Mouse (Mus musculus) forebrain, embryonic 12.5 days (tissue): Measurements from ENCODE around the gene Parp12. TPM values are rescaled to one million over a fixed set of nuclear protein-coding genes. Genes with fewer than 3 reads are reported as not detected.
A peak's percentile ranks its signal among the peaks of the same experiment; 100 is the strongest.

Experiments used
- ATAC-seq: fragments of 200-750 bp; cut with Nextera tagmentation; 2 replicates; pipeline ENCODE4 v1.8.0; 2017; ENCODE audit warnings: moderate TSS enrichment; ENCODE audit not compliant: low FRiP score
- H3K27ac ChIP-seq: fragments of 300-500 bp; sonication (generic); 2 replicates; pipeline ENCODE4 v1.5.1; 2016; ENCODE audit warnings: mild to moderate bottlenecking
- H3K27me3 ChIP-seq: fragments of 300-500 bp; sonication (generic); 2 replicates; pipeline ENCODE4 v1.6.1; 2016; ENCODE audit warnings: mild to moderate bottlenecking
- H3K36me3 ChIP-seq: fragments of 300-500 bp; sonication (generic); replicated peaks from 2 replicates; pipeline ENCODE4 v1.6.1; 2016; ENCODE audit warnings: mild to moderate bottlenecking
- H3K4me1 ChIP-seq: fragments of 300-500 bp; sonication (generic); 2 replicates; pipeline ENCODE4 v1.6.1; 2016
- H3K4me2 ChIP-seq: fragments of 300-500 bp; sonication (generic); 2 replicates; pipeline ENCODE4 v1.6.1; 2016; ENCODE audit warnings: mild to moderate bottlenecking, moderate library complexity
- H3K4me3 ChIP-seq: fragments of 300-500 bp; sonication (generic); replicated peaks from 2 replicates; pipeline ENCODE4 v1.5.1; 2016; ENCODE audit warnings: mild to moderate bottlenecking
- H3K9ac ChIP-seq: fragments of 300-500 bp; sonication (generic); 2 replicates; pipeline ENCODE4 v1.6.1; 2016; ENCODE audit warnings: mild to moderate bottlenecking
- H3K9me3 ChIP-seq: fragments of 300-500 bp; sonication (generic); 2 replicates; pipeline ENCODE4 v1.6.1; 2016
- WGBS: fragments of 180-500 bp; shearing (Covaris S2); methylation state at CpG from one replicate; pipeline ENCODE4 v1.1.7; 2016; 5-methylcytosine and 5-hydroxymethylcytosine counted together
- polyA plus RNA-seq: library from polyadenylated mRNA; unstranded; fragments of >200 nt; fragmentation: Nextera tagmentation; extraction: Ambion mirVana; gene quantifications from 2 replicates; pipeline ENCODE4 v1.2.1, GENCODE M21; 2016

Gene Parp12
- polyA plus RNA-seq, 1 experiment from 2014 or later = 3.1 TPM

GRCm38 (mm10) chr6:39106812-39107211, 11.3 kb downstream of the Parp12 start:
- H3K9ac ChIP-seq = no peak overlapping the region
- no peaks in the 10 kb centered on the region for H3K27me3 ChIP-seq
- H3K9me3 ChIP-seq = no peaks in the 10 kb centered on the region
- ATAC-seq = no peak
- H3K4me3 ChIP-seq = no peak overlapping the region
- H3K4me1 ChIP-seq = no peaks in the 10 kb centered on the region
- 56% methylated on average over 2 of the region's 2 CpGs for WGBS
- H3K27ac ChIP-seq = no peak overlapping the region
- no peak overlapping the region for H3K4me2 ChIP-seq
- no peaks in the 10 kb centered on the region for H3K36me3 ChIP-seq

- 84% methylated on average over 4 of the region's 4 CpGs for WGBS
- Histone ChIP-seq H3K4me1 (no peaks in the 10 kb centered on the region), H3K27ac (no peak overlapping the region), H3K4me2 (no peak overlapping the region), H3K9ac (no peak overlapping the region), H3K4me3 (no peak overlapping the region), H3K9me3 (no peaks in the 10 kb centered on the region), H3K36me3 (no peaks in the 10 kb centered on the region), H3K27me3 (no peaks in the 10 kb centered on the region)
- no peak for ATAC-seq
Observed at GRCm38 (mm10) chr6:39104631-39105030, 13.5 kb downstream of the Parp12 start.

GRCm38 (mm10) chr6:39076498-39076897, 41.7 kb downstream of the Parp12 start:
- H3K4me1 ChIP-seq = peaks cover 12% of the 10 kb centered on the region; the same call in 1 of the 2 replicates
- no peak overlapping the region for H3K27ac ChIP-seq
- no peak for ATAC-seq
- H3K4me3 ChIP-seq = no peak overlapping the region
- H3K27me3 ChIP-seq = no peaks in the 10 kb centered on the region
- no peaks in the 10 kb centered on the region for H3K36me3 ChIP-seq
- no peaks in the 10 kb centered on the region for H3K9me3 ChIP-seq
- H3K4me2 ChIP-seq = no peak overlapping the region
- no peak overlapping the region for H3K9ac ChIP-seq

GRCm38 (mm10) chr6:39074186-39074585, 44.0 kb downstream of the Parp12 start:
- ATAC-seq = peak; percentile 80; the same call in 1 of the 2 replicates

GRCm38 (mm10) chr6:39072664-39073063, 45.5 kb downstream of the Parp12 start:
- Histone ChIP-seq H3K9ac (no peak overlapping the region), H3K27me3 (no peaks in the 10 kb centered on the region), H3K4me1 (peaks cover 12% of the 10 kb centered on the region; the same call in 1 of the 2 replicates), H3K36me3 (no peaks in the 10 kb centered on the region), H3K4me3 (no peak overlapping the region), H3K4me2 (no peak overlapping the region), H3K9me3 (no peaks in the 10 kb centered on the region), H3K27ac (no peak overlapping the region)
- 75% methylated on average over 5 of the region's 5 CpGs for WGBS
- no peak for ATAC-seq

More at GRCm38 (mm10) chr6:39074186-39074585, 44.0 kb downstream of the Parp12 start:
- H3K9me3 ChIP-seq = no peaks in the 10 kb centered on the region
- peaks cover 12% of the 10 kb centered on the region; the same call in 1 of the 2 replicates for H3K4me1 ChIP-seq
- no peak overlapping the region for H3K9ac ChIP-seq
- no peak overlapping the region for H3K4me3 ChIP-seq
- no peak overlapping the region for H3K27ac ChIP-seq
- H3K27me3 ChIP-seq = no peaks in the 10 kb centered on the region
- no peak overlapping the region for H3K4me2 ChIP-seq
- no peaks in the 10 kb centered on the region for H3K36me3 ChIP-seq

- WGBS = 49% methylated on average over 12 of the region's 12 CpGs
- Histone ChIP-seq H3K9me3 (no peaks in the 10 kb centered on the region), H3K4me1 (no peaks in the 10 kb centered on the region), H3K4me2 (no peak overlapping the region), H3K9ac (peak overlapping the region; percentile 29; the same call in 1 of the 2 replicates), H3K27ac (no peak overlapping the region), H3K27me3 (no peaks in the 10 kb centered on the region), H3K36me3 (no peaks in the 10 kb centered on the region), H3K4me3 (no peak overlapping the region)
- ATAC-seq = peak; percentile 70; the same call in 1 of the 2 replicates
Observed at GRCm38 (mm10) chr6:39066935-39067578, 51.1 kb downstream of the Parp12 start.

- H3K9me3 ChIP-seq = no peaks in the 10 kb centered on the region
- peaks cover 9% of the 10 kb centered on the region for H3K4me1 ChIP-seq
- no peaks in the 10 kb centered on the region for H3K36me3 ChIP-seq
- WGBS = 71% methylated on average over 2 of the region's 2 CpGs
- H3K9ac ChIP-seq = no peak overlapping the region
- H3K27me3 ChIP-seq = no peaks in the 10 kb centered on the region
- H3K4me2 ChIP-seq = no peak overlapping the region
- H3K27ac ChIP-seq = no peak overlapping the region
- ATAC-seq = no peak
- no peak overlapping the region for H3K4me3 ChIP-seq
Observed at GRCm38 (mm10) chr6:39063541-39063940, 54.6 kb downstream of the Parp12 start.

- Histone ChIP-seq H3K4me3 (no peak overlapping the region), H3K4me2 (no peak overlapping the region), H3K4me1 (peaks cover 9% of the 10 kb centered on the region), H3K9ac (no peak overlapping the region), H3K27me3 (no peaks in the 10 kb centered on the region), H3K27ac (no peak overlapping the region), H3K9me3 (no peaks in the 10 kb centered on the region), H3K36me3 (no peaks in the 10 kb centered on the region)
- 45% methylated on average over 4 of the region's 4 CpGs for WGBS
- no peak for ATAC-seq
Observed at GRCm38 (mm10) chr6:39061180-39061579, 57.0 kb downstream of the Parp12 start.

GRCm38 (mm10) chr6:39059547-39060497, 58.3 kb downstream of the Parp12 start:
- Histone ChIP-seq H3K27me3 (no peaks in the 10 kb centered on the region), H3K4me3 (no peak overlapping the region), H3K4me2 (no peak overlapping the region), H3K36me3 (no peaks in the 10 kb centered on the region), H3K9me3 (no peaks in the 10 kb centered on the region), H3K9ac (no peak overlapping the region), H3K27ac (no peak overlapping the region), H3K4me1 (peaks cover 18% of the 10 kb centered on the region)
- no peak for ATAC-seq
- 88% methylated on average over 12 of the region's 12 CpGs for WGBS

GRCm38 (mm10) chr6:39058936-39059335, 59.2 kb downstream of the Parp12 start:
- Histone ChIP-seq H3K4me2 (no peak overlapping the region), H3K9me3 (no peaks in the 10 kb centered on the region), H3K9ac (no peak overlapping the region), H3K4me1 (peaks cover 24% of the 10 kb centered on the region), H3K27me3 (no peaks in the 10 kb centered on the region), H3K27ac (no peak overlapping the region), H3K36me3 (no peaks in the 10 kb centered on the region), H3K4me3 (no peak overlapping the region)
- ATAC-seq = no peak
- 79% methylated on average over 3 of the region's 3 CpGs for WGBS

GRCm38 (mm10) chr6:39058389-39058788, 59.8 kb downstream of the Parp12 start:
- no peak for ATAC-seq
- H3K27ac ChIP-seq = no peak overlapping the region
- H3K4me1 ChIP-seq = peaks cover 24% of the 10 kb centered on the region
- no peaks in the 10 kb centered on the region for H3K27me3 ChIP-seq
- 64% methylated on average over 3 of the region's 3 CpGs for WGBS
- H3K36me3 ChIP-seq = no peaks in the 10 kb centered on the region
- no peak overlapping the region for H3K4me2 ChIP-seq
- H3K4me3 ChIP-seq = no peak overlapping the region
- H3K9ac ChIP-seq = no peak overlapping the region
- no peaks in the 10 kb centered on the region for H3K9me3 ChIP-seq

GRCm38 (mm10) chr6:39057161-39057560, 61.0 kb downstream of the Parp12 start:
- Histone ChIP-seq H3K4me3 (no peak overlapping the region), H3K4me1 (peaks cover 24% of the 10 kb centered on the region), H3K4me2 (no peak overlapping the region), H3K9me3 (no peaks in the 10 kb centered on the region), H3K27me3 (no peaks in the 10 kb centered on the region), H3K27ac (no peak overlapping the region), H3K36me3 (no peaks in the 10 kb centered on the region), H3K9ac (no peak overlapping the region)
- ATAC-seq = no peak
- 96% methylated on average over 1 of the region's 1 CpGs for WGBS
